Mouse (Mus musculus) liver, embryonic 14.5 days (tissue): ENCODE results near the gene Rxfp4. TPM values are rescaled to one million over a fixed set of nuclear protein-coding genes. Genes with fewer than 3 reads are reported as not detected.

Experiments
- ATAC-seq: fragments of 200-750 bp; cut with Nextera tagmentation; 2 replicates; pipeline ENCODE4 v1.8.0; 2017; ENCODE audit warnings: moderate number of reproducible peaks, mild to moderate bottlenecking, moderate library complexity; ENCODE audit not compliant: insufficient read depth
- DNase-seq, 3 experiments: peaks; one replicate each; pipeline ENCODE4 v3.0.0-alpha.2; 2012 to 2013; ENCODE audit warnings: low read depth in 3 of 3, low spot score in 3 of 3
- H3K27ac ChIP-seq: fragments of 300-500 bp; sonication (generic); 2 replicates; pipeline ENCODE4 v1.5.1; 2014; ENCODE audit warnings: moderate library complexity, mild to moderate bottlenecking, control low read depth, inconsistent platforms
- H3K27me3 ChIP-seq: fragments of 300-500 bp; sonication (generic); 2 replicates; pipeline ENCODE4 v1.6.1; 2014; ENCODE audit warnings: mild to moderate bottlenecking, low read length, moderate library complexity; ENCODE audit not compliant: control insufficient read depth, insufficient read depth
- H3K36me3 ChIP-seq: fragments of 300-500 bp; sonication (generic); replicated peaks from 2 replicates; pipeline ENCODE4 v1.6.1; 2014; ENCODE audit warnings: low read depth; ENCODE audit not compliant: control insufficient read depth, insufficient read depth
- H3K4me1 ChIP-seq, 2 experiments: fragments of 200-500 bp in 1 of 2; fragments of 300-500 bp in 1 of 2; sonication (generic) in 1 of 2; replicated peaks; 2 replicates each; pipeline ENCODE4 v1.6.1; 2012 to 2014; ENCODE audit warnings: antibody characterized with exemption in 1 of 2, inconsistent platforms in 1 of 2, low read length in 1 of 2; ENCODE audit not compliant: control insufficient read depth in 2 of 2, insufficient read depth in 2 of 2
- H3K4me2 ChIP-seq: fragments of 300-500 bp; sonication (generic); 2 replicates; pipeline ENCODE4 v1.6.1; 2014; ENCODE audit warnings: low read depth, mild to moderate bottlenecking, control low read depth, moderate library complexity
- H3K4me3 ChIP-seq, 2 experiments: fragments of 200-500 bp in 1 of 2; fragments of 300-500 bp in 1 of 2; sonication (generic) in 1 of 2; 2 replicates each; pipeline ENCODE4 v1.5.1; 2012 to 2014; ENCODE audit warnings: low read depth in 2 of 2, low read length in 2 of 2, mild to moderate bottlenecking in 2 of 2, control low read depth in 1 of 2, inconsistent platforms in 1 of 2, moderate library complexity in 1 of 2; ENCODE audit not compliant: insufficient read depth in 1 of 2
- H3K9ac ChIP-seq: fragments of 300-500 bp; sonication (generic); replicated peaks from 2 replicates; pipeline ENCODE4 v1.6.1; 2014; ENCODE audit warnings: mild to moderate bottlenecking, control low read depth, moderate library complexity
- H3K9me3 ChIP-seq: fragments of 300-500 bp; sonication (generic); 2 replicates; pipeline ENCODE4 v1.6.1; 2016; ENCODE audit warnings: low read length, mixed read lengths; ENCODE audit not compliant: control insufficient read depth
- CTCF ChIP-seq: IDR thresholded peaks from 2 replicates; pipeline ENCODE4 v1.5.1; 2016; ENCODE audit warnings: antibody characterized with exemption, low read depth, control low read depth
- EP300 ChIP-seq: IDR thresholded peaks from 2 replicates; pipeline ENCODE4 v1.6.1; 2016; ENCODE audit warnings: antibody characterized with exemption, low read depth
- whole genome bisulfite sequencing: fragments of 180-500 bp; shearing (Covaris S2); extraction: QIAGEN DNeasy Blood & Tissue Kit; methylation state at CpG from one replicate; pipeline ENCODE4 v1.1.7; 2014; ENCODE audit not compliant: insufficient replicate concordance; 5-methylcytosine and 5-hydroxymethylcytosine counted together
- polyA plus RNA-seq, 2 experiments: library from polyadenylated mRNA; depleted of rRNA in 1 of 2; stranded (reverse) in 1 of 2; unstranded in 1 of 2; fragments of >200 nt; fragmentation: Nextera tagmentation in 1 of 2; extraction: Ambion mirVana in 1 of 2; gene quantifications; 2 replicates each; pipeline versions ENCODE4 v1.2.1 to v1.2.3; 2012 to 2014

Gene Rxfp4
- polyA plus RNA-seq, 2 experiments = not detected

- Histone ChIP-seq H3K36me3 (no peaks in the 10 kb centered on the region), H3K4me3 (no peak overlapping the region), H3K27ac (no peak overlapping the region), H3K9me3 (no peaks in the 10 kb centered on the region), H3K4me2 (no peak overlapping the region), H3K27me3 (no peaks in the 10 kb centered on the region), H3K4me1 (no peaks in the 10 kb centered on the region), H3K9ac (no peak overlapping the region)
- no peak for ATAC-seq
- no peak for TF ChIP-seq CTCF
- TF ChIP-seq EP300 = no peak
- DNase-seq = no peak
- WGBS = 26% methylated on average over 4 of the region's 4 CpGs
These were observed 11.2 kb upstream of the Rxfp4 start for GRCm38 (mm10) chr3:88664095-88664494.

DNA sequence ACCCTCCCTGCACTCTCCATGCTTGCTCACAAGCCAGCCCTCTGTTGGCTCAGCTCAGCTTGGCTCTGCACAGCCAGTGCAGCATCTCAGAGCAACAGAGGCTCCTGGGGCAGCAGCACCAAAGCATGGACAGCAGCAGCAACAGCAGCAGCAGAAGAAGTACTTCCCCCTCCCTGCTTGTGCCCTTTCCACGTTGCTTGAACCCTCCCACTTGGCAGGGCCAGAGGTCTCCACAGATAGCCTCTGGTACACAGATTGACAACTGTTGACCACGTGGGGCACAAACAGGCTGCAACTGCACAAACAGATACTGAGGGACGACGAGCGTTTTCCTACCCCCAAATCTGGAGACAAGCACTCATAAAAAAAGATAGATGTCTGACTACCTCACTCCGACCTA lies 6.9 kb upstream of the Rxfp4 start:
- no peaks in the 10 kb centered on the region for H3K9me3 ChIP-seq
- TF ChIP-seq EP300 (no peak), CTCF (no peak)
- no peaks in the 10 kb centered on the region for H3K4me1 ChIP-seq
- no peak overlapping the region for H3K27ac ChIP-seq
- no peak overlapping the region for H3K9ac ChIP-seq
- ATAC-seq (no peak), DNase-seq (no peak)
- H3K4me3 ChIP-seq = no peak overlapping the region
- H3K27me3 ChIP-seq = no peaks in the 10 kb centered on the region
- H3K4me2 ChIP-seq = no peak overlapping the region
- 9% methylated on average over 6 of the region's 6 CpGs for WGBS
- no peaks in the 10 kb centered on the region for H3K36me3 ChIP-seq

DNA sequence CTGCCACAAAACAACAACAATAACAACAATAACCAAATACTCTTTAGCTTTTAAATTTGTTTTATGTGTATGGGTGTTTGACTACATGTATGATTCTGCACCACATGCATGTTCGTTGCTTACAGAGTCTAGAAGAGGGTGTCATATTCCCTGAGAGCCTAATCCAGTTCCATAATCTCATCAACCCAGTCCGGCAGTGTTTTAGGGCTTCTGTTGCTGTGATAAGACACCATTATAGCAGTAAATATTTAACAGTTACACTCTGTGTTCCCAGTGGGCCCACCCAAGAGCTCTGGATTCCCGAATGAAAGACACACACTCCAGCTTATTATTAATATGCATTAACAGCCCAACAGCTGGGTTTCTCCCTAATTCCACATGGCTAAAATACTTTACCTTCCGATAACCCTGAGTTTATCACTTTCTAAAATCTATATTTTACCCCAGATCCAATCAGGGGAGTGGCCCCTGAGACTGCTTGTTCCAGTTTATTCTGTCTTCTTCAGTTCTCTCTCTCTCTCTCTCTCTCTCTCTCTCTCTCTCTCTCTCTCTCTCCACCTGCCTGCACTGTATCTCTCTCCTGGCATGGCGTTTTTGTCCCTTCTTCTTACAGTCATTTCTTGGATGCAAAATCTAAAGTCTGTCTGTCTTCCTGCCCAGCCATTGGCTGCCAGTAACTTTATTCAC lies 5.6 kb upstream of the Rxfp4 start:
- no peak for TF ChIP-seq EP300
- TF ChIP-seq CTCF = no peak
- H3K27ac ChIP-seq = no peak overlapping the region
- H3K4me1 ChIP-seq = no peaks in the 10 kb centered on the region
- H3K36me3 ChIP-seq = no peaks in the 10 kb centered on the region
- no peaks in the 10 kb centered on the region for H3K27me3 ChIP-seq
- H3K4me3 ChIP-seq = no peak overlapping the region
- no peaks in the 10 kb centered on the region for H3K9me3 ChIP-seq
- DNase-seq (no peak), ATAC-seq (no peak)
- H3K4me2 ChIP-seq = no peak overlapping the region
- H3K9ac ChIP-seq = no peak overlapping the region
- 45% methylated on average over 5 of the region's 5 CpGs for WGBS

- 68% methylated on average over 8 of the region's 8 CpGs for WGBS
- ATAC-seq = no peak
- no peak overlapping the region for H3K27ac ChIP-seq
- 0 out of 4 replicates have a peak, but pooled peaks cover 0 to 3% of the 10 kb centered on the region in 2 experiments for H3K4me1 ChIP-seq
- TF ChIP-seq EP300 = no peak
- TF ChIP-seq CTCF = no peak
- no peak overlapping the region for H3K9ac ChIP-seq
- no peak overlapping the region for H3K4me3 ChIP-seq
- DNase-seq = no peak
- no peaks in the 10 kb centered on the region for H3K36me3 ChIP-seq
- H3K9me3 ChIP-seq = no peaks in the 10 kb centered on the region
- H3K4me2 ChIP-seq = no peak overlapping the region
- H3K27me3 ChIP-seq = no peaks in the 10 kb centered on the region
These were observed 2.7 kb upstream of the Rxfp4 start for GRCm38 (mm10) chr3:88655619-88656018.

- 67% methylated on average over 4 of the region's 4 CpGs for WGBS
- H3K4me1 ChIP-seq = 0 out of 4 replicates have a peak, but pooled peaks cover 0 to 3% of the 10 kb centered on the region in 2 experiments
- H3K27me3 ChIP-seq = no peaks in the 10 kb centered on the region
- no peak overlapping the region for H3K9ac ChIP-seq
- no peaks in the 10 kb centered on the region for H3K36me3 ChIP-seq
- no peak overlapping the region for H3K27ac ChIP-seq
- no peak overlapping the region for H3K4me3 ChIP-seq
- H3K4me2 ChIP-seq = no peak overlapping the region
- DNase-seq (no peak), ATAC-seq (no peak)
- H3K9me3 ChIP-seq = no peaks in the 10 kb centered on the region
- TF ChIP-seq CTCF (no peak), EP300 (no peak)
These were observed 1.7 kb upstream of the Rxfp4 start for GRCm38 (mm10) chr3:88654621-88655020.
